Mouse (Mus musculus) liver, adult 2 months (tissue): ENCODE measurements around the gene Gm3488.
"Not testable (repeated sequence)": the region's sequence is repeated elsewhere in the genome, so short reads cannot be mapped to it uniquely, and the experiment has no call there.

Experiments used
- CTCF ChIP-seq: fragments of 200-500 bp; IDR thresholded peaks from 2 replicates; pipeline ENCODE4 v1.5.1; 2011; ENCODE audit warnings: low read depth, low read length, control low read depth
- POLR2A ChIP-seq: fragments of 200-500 bp; IDR thresholded peaks from 2 replicates; pipeline ENCODE4 v1.6.1; 2011; ENCODE audit warnings: low read length, control low read depth; ENCODE audit not compliant: insufficient read depth; ENCODE audit errors: extremely low read depth

DNA sequence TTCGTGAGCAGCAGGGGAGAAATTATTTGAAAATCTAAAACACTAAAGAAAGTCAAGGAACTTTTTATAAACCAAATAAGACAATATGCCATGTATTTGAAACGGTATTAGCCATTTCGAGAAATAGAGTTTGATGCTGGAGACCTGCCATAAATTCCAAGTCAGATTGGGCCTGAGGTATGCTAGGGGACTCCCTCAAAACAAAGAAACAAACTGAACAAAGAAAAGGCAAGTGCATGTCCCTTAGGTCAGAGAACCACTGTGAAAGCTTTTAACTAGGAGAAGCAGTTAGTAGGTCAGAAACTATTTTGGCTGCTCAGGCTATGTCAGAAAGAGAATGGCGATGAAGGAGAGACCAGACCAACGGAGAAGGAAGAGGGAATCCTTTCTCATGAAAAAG, 17.6 kb upstream of the Gm3488 start, which contains the start of gene Gm3187:
- not testable (repeated sequence) for TF ChIP-seq CTCF, POLR2A
